Mouse (Mus musculus) brain, embryonic 18.5 days (tissue): Measurements from ENCODE around the gene Rgma.

Source experiments
- DNase-seq: peaks from one replicate; pipeline ENCODE4 v3.0.0-alpha.2; 2012; ENCODE audit warnings: low read depth, low spot score

The Rgma gene

GRCm38 (mm10) chr7:73371587-73372321 is 3.6 kb upstream of the Rgma start:
- DNase-seq = no peak

GRCm38 (mm10) chr7:73372352-73372970 is 2.8 kb upstream of the Rgma start:
- no peak for DNase-seq

- no peak for DNase-seq
These were observed 582 bp upstream of the Rgma start for GRCm38 (mm10) chr7:73374727-73375126.

GRCm38 (mm10) chr7:73376101-73377001 is 1.0 kb downstream of the Rgma start:
- peak; percentile 87 for DNase-seq

- DNase-seq = no peak
These were observed 2.0 kb downstream of the Rgma start for GRCm38 (mm10) chr7:73377307-73377706.

- no peak for DNase-seq
These were observed 2.7 kb downstream of the Rgma start for GRCm38 (mm10) chr7:73378034-73378433.

GRCm38 (mm10) chr7:73382843-73383242 is 7.5 kb downstream of the Rgma start:
- DNase-seq = no peak

GRCm38 (mm10) chr7:73388866-73389265 is 13.6 kb downstream of the Rgma start:
- DNase-seq = no peak

- no peak for DNase-seq
These were observed 14.1 kb downstream of the Rgma start for GRCm38 (mm10) chr7:73389419-73389818.

- DNase-seq = no peak
These were observed 14.6 kb downstream of the Rgma start for GRCm38 (mm10) chr7:73389871-73390294.

GRCm38 (mm10) chr7:73390426-73391001 is 15.2 kb downstream of the Rgma start:
- DNase-seq = no peak

- DNase-seq = no peak
These were observed 15.8 kb downstream of the Rgma start for GRCm38 (mm10) chr7:73391002-73391517.

GRCm38 (mm10) chr7:73391518-73392321 is 16.4 kb downstream of the Rgma start:
- no peak for DNase-seq

- DNase-seq = no peak
These were observed 17.1 kb downstream of the Rgma start for GRCm38 (mm10) chr7:73392359-73392758.

GRCm38 (mm10) chr7:73393307-73394012 is 18.2 kb downstream of the Rgma start:
- no peak for DNase-seq

- DNase-seq = no peak
These were observed 18.7 kb downstream of the Rgma start for GRCm38 (mm10) chr7:73394013-73394409.

GRCm38 (mm10) chr7:73398319-73398718 is 23.0 kb downstream of the Rgma start:
- DNase-seq = no peak

GRCm38 (mm10) chr7:73398806-73399442 is 23.6 kb downstream of the Rgma start:
- DNase-seq = no peak

- no peak for DNase-seq
These were observed 24.3 kb downstream of the Rgma start for GRCm38 (mm10) chr7:73399501-73400044.
